Comparison of ENCODE assay signal across 8 mouse cellular contexts in the genomic region with DNA sequence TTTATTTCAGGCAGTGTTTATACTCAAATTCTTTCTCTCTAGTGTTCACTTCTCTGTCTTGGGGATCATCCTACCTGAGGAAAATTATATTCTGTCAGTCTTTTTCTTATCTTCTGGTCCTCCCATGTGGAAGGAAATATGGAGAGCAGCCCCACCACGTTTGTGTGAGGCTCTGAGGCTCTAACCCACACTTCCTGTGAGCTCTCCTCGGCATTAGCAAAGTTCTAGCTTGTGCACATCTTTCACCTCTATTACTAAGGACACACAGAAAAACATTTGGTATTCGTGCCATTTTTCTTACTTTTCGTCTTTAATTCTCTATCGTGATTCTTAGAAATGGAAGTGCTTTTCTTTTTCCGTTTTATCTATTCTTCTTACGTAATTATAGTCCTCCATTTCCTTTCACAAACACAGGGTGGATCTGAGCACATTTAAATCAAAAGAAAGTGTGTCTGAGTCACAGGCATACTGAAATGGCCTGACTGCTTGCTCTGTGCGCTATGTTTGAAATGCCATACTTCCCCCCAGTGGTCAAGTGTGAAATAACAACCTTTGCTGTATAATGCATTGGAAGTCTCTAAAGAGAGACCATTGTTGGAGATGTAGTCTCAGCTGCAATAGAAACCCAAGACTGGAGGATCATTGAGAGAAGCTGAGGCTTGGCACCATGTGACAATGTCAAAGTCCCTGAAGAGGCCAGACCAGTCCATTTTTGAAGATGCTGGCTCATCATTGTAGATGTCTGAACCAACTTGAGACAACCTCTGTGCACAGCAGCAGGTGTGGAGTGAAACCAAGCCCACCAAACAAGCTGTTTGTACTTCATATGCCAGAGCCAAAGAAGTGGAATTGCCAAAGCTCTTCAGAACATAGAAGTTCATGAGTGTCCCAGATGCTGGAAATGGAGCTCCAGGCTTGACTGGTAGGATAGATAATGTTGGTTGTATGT. TPM values are rescaled to one million over a fixed set of nuclear protein-coding genes. Genes with fewer than 3 reads are reported as not detected.
A peak's percentile ranks its signal among the peaks of the same experiment; 100 is the strongest.
DNase-seq lines count a peak whose midpoint lies in the region; ATAC-seq and TF ChIP-seq lines count a peak whose summit lies in the region.

No protein-coding gene starts in this region.

- 29% methylated on average over 8 of the region's 8 CpGs for whole genome bisulfite sequencing in midbrain, embryonic 11.5 days

- H3K36me3 ChIP-seq in midbrain, embryonic 11.5 days (ENCODE audit: control insufficient read depth, insufficient read depth, low read length): no peaks in the 10 kb centered on the region

- H3K9me3 ChIP-seq in midbrain, embryonic 11.5 days (ENCODE audit: control insufficient read depth, low read length): no peaks in the 10 kb centered on the region

- DNase-seq in 3134 (ENCODE audit: extremely low read depth, insufficient read length, low spot score) (peak; percentile 60), WW6 (ENCODE audit: low read depth, low spot score) (peak; percentile 45)
- DNase-seq in gastrocnemius, adult 8-10 months (ENCODE audit: low spot score in 2 of 2): peak; percentile 5 to 6
- DNase-seq in induced T-regulatory cell, adult 2 months (ENCODE audit: low read depth): peak; percentile 93
- peak; percentile 57 to 74 for DNase-seq in left cerebral cortex, adult 2 months (ENCODE audit: extremely low spot score in 1 of 2, low spot score in 2 of 2)
- DNase-seq in midbrain, embryonic 11.5 days (ENCODE audit: low spot score, missing footprints): peak; percentile 95
- DNase-seq in spleen, postnatal 36 days (ENCODE audit: low spot score in 2 of 2): peak; percentile 64 to 75

- no peaks in the 10 kb centered on the region; the same call in 1 of the 2 replicates for H3K4me1 ChIP-seq in cortical plate, adult 2 months (ENCODE audit: control insufficient read depth, insufficient read depth, low read length)
- no peaks in the 10 kb centered on the region for H3K4me1 ChIP-seq in midbrain, embryonic 11.5 days (ENCODE audit: control insufficient read depth, insufficient read depth, low read length)

- no peak overlapping the region for H3K27ac ChIP-seq in cortical plate, adult 2 months (ENCODE audit: insufficient read depth, low read length)
- no peak overlapping the region for H3K27ac ChIP-seq in left cerebral cortex, adult 2 months
- H3K27ac ChIP-seq in midbrain, embryonic 11.5 days (ENCODE audit: low read depth, low read length): no peak overlapping the region

- intact Hi-C loops in left cerebral cortex, adult 2 months (cut with DNase I): loop anchor here (2.0 to 5.0 kb wide), 3 partner anchors 89 to 779 kb away; no protein-coding TSS in a partner anchor

- no peak overlapping the region for H3K4me2 ChIP-seq in midbrain, embryonic 11.5 days

- no peak overlapping the region for H3K9ac ChIP-seq in midbrain, embryonic 11.5 days (ENCODE audit: low read length)

- peak; percentile 92 for ATAC-seq in midbrain, embryonic 11.5 days (ENCODE audit: low FRiP score)

- H3K4me3 ChIP-seq in cortical plate, adult 2 months (ENCODE audit: insufficient read depth, low read length): no peak overlapping the region
- no peak overlapping the region for H3K4me3 ChIP-seq in left cerebral cortex, adult 2 months
- H3K4me3 ChIP-seq in midbrain, embryonic 11.5 days (ENCODE audit: low read depth, low read length): no peak overlapping the region

- no peaks in the 10 kb centered on the region for H3K27me3 ChIP-seq in midbrain, embryonic 11.5 days (ENCODE audit: control insufficient read depth, insufficient read depth, low read length)

- TF ChIP-seq CTCF in cortical plate, adult 2 months (IDR thresholded peaks at IDR 0.05; ENCODE audit: extremely low read depth, insufficient read depth, low read length): peak; percentile 86
- TF ChIP-seq CTCF in left cerebral cortex, adult 2 months (IDR thresholded peaks at IDR 0.05): peak; percentile 87

- no peak for TF ChIP-seq POLR2A in cortical plate, adult 2 months (IDR thresholded peaks at IDR 0.05; ENCODE audit: extremely low read depth, insufficient read depth, low read length)

RNA-seq across cellular contexts. Expression of a gene that starts 52.1 kb away (rescaled TPM):
- polyA plus RNA-seq in cortical plate, adult 2 months (2012; rRNA removed): 3.4 and 3.5 TPM in 2 replicates
- 1 to 10 TPM in 2 of 4 experiments, under 1 TPM in 2; 0.56 to 2.2 (median 0.96) TPM for total RNA-seq in gastrocnemius, adult 8-10 months (2022)
- total RNA-seq in left cerebral cortex, adult 2 months (2021): 1 to 10 TPM; 5.0 to 6.1 TPM
- polyA plus RNA-seq in midbrain, embryonic 11.5 days (2014; fragmentation: Nextera tagmentation; extraction: Ambion mirVana): 0.55 and 0.75 TPM in 2 replicates

Comparison
In these comparisons a context has a peak if more than half of its experiments do, and no peak if none do; other contexts are left out.
1. DNase-seq: peak in every context shown above with its lines; median percentile 95 in midbrain, embryonic 11.5 days; 93 in induced T-regulatory cell, adult 2 months; 70 in spleen, postnatal 36 days; 66 in left cerebral cortex, adult 2 months; 60 in 3134; 45 in WW6; 6 in gastrocnemius, adult 8-10 months.